In the genomic region with DNA sequence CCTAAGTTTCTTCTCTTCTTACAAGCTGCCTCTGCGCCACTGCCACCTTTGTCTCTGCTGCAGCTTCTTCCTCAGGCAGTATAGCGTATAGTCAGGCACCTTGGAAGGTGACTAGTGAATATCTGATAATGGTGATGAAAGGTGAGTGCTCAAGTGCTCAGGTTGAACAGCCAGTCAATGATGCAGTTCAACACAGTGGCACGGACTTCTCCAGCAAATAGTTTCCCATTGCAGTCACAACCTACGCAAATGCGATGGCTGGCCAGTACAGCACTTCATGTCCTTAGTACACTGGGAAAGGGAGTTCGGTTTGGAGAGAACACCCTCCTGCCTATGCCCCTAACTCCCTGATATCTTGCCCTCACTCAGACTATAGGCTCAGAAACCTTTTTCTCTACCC, we compare ENCODE assay signal across 13 mouse cellular contexts. TPM values are rescaled to one million over a fixed set of nuclear protein-coding genes. Genes with fewer than 3 reads are reported as not detected.
DNase-seq lines count a peak whose midpoint lies in the region; ATAC-seq lines count a peak whose summit lies in the region.
"Had no signal": no experiment of that assay in that cellular context is flagged by ENCODE, and none has a peak within 500 bp of the region (broad histone marks: within the 10 kb centered on the region; RNA-seq: fewer than 3 reads in every experiment).

No protein-coding gene starts in this region.

- DNase-seq in heart, adult 11 months, result peak; percentile 85
- no peak for DNase-seq in heart, embryonic 10.5 days (ENCODE audit: low spot score)
- DNase-seq in embryonic facial prominence, embryonic 10.5 days (ENCODE audit: low spot score), result no peak
- no peak for DNase-seq in midbrain, embryonic 10.5 days (ENCODE audit: low spot score)
- no peak for DNase-seq in layer of hippocampus, adult 9-10 months (ENCODE audit: low spot score)
- DNase-seq in layer of hippocampus, adult 18-20 months (ENCODE audit: low spot score in 2 of 2), result no peak
- DNase-seq in adrenal gland, postnatal 36 days, result no peak
- DNase-seq: right cerebral cortex, postnatal 4 days had no signal

- H3K27me3 ChIP-seq in heart, embryonic 10.5 days (ENCODE audit: insufficient read depth, poor library complexity, severe bottlenecking), result peaks cover 22% of the 10 kb centered on the region
- peaks cover 58% of the 10 kb centered on the region for H3K27me3 ChIP-seq in embryonic facial prominence, embryonic 10.5 days (replicated peaks; ENCODE audit: low read depth, poor library complexity, severe bottlenecking)
- peaks cover 36% of the 10 kb centered on the region; the same call in 1 of the 2 replicates for H3K27me3 ChIP-seq in hindbrain, embryonic 13.5 days
- H3K27me3 ChIP-seq in midbrain, embryonic 10.5 days (ENCODE audit: low read depth, poor library complexity, severe bottlenecking), result peaks cover 86% of the 10 kb centered on the region

- H3K4me2 ChIP-seq in hindbrain, embryonic 13.5 days, result peak overlapping the region; percentile 61

- ATAC-seq in hindbrain, embryonic 13.5 days (ENCODE audit: low FRiP score), result no peak

- no peak overlapping the region; the same call in 1 of the 2 replicates for H3K4me3 ChIP-seq in heart, embryonic 10.5 days
- H3K4me3 ChIP-seq in embryonic facial prominence, embryonic 10.5 days, result peak overlapping the region; percentile 66; the same call in 1 of the 2 replicates
- peak overlapping the region; percentile 55; the same call in 1 of the 2 replicates for H3K4me3 ChIP-seq in hindbrain, embryonic 13.5 days
- H3K4me3 ChIP-seq in midbrain, embryonic 10.5 days, result peak overlapping the region; percentile 63; the same call in 1 of the 2 replicates

- H3K9me3 ChIP-seq in heart, embryonic 10.5 days, result no peaks in the 10 kb centered on the region
- no peaks in the 10 kb centered on the region for H3K9me3 ChIP-seq in embryonic facial prominence, embryonic 10.5 days
- no peaks in the 10 kb centered on the region for H3K9me3 ChIP-seq in hindbrain, embryonic 13.5 days
- no peaks in the 10 kb centered on the region for H3K9me3 ChIP-seq in midbrain, embryonic 10.5 days (replicated peaks)

- H3K36me3 ChIP-seq in heart, embryonic 10.5 days, result no peaks in the 10 kb centered on the region
- no peaks in the 10 kb centered on the region for H3K36me3 ChIP-seq in embryonic facial prominence, embryonic 10.5 days (replicated peaks)
- H3K36me3 ChIP-seq in hindbrain, embryonic 13.5 days, result no peaks in the 10 kb centered on the region
- H3K36me3 ChIP-seq in midbrain, embryonic 10.5 days, result no peaks in the 10 kb centered on the region

- H3K27ac ChIP-seq in heart, embryonic 10.5 days, result no peak overlapping the region
- H3K27ac ChIP-seq in embryonic facial prominence, embryonic 10.5 days (replicated peaks), result no peak overlapping the region
- H3K27ac ChIP-seq in hindbrain, embryonic 13.5 days, result no peak overlapping the region
- no peak overlapping the region for H3K27ac ChIP-seq in midbrain, embryonic 10.5 days (replicated peaks)

- WGBS in heart, embryonic 10.5 days, result 49% methylated on average over 6 of the region's 6 CpGs
- 46% methylated on average over 6 of the region's 6 CpGs for WGBS in embryonic facial prominence, embryonic 10.5 days
- WGBS in hindbrain, embryonic 13.5 days, result 48% methylated on average over 6 of the region's 6 CpGs
- 48% methylated on average over 6 of the region's 6 CpGs for WGBS in midbrain, embryonic 10.5 days

- no peak overlapping the region for H3K9ac ChIP-seq in hindbrain, embryonic 13.5 days

- H3K4me1 ChIP-seq in heart, embryonic 10.5 days, result no peaks in the 10 kb centered on the region
- H3K4me1 ChIP-seq in embryonic facial prominence, embryonic 10.5 days, result no peaks in the 10 kb centered on the region
- H3K4me1 ChIP-seq in hindbrain, embryonic 13.5 days (replicated peaks), result peaks cover 6% of the 10 kb centered on the region
- peaks cover 10% of the 10 kb centered on the region for H3K4me1 ChIP-seq in midbrain, embryonic 10.5 days

RNA-seq across cellular contexts. Expression of a gene that starts 1.1 kb away (rescaled TPM):
- polyA plus RNA-seq in heart, embryonic 10.5 days (2016; fragmentation: Nextera tagmentation; extraction: Ambion mirVana), result 9.8 and 11.6 TPM in 2 replicates
- polyA plus RNA-seq in embryonic facial prominence, embryonic 10.5 days (2016; fragmentation: Nextera tagmentation; extraction: Ambion mirVana), result 9.5 and 10.4 TPM in 2 replicates
- polyA plus RNA-seq in hindbrain, embryonic 13.5 days (2015; fragmentation: Nextera tagmentation; extraction: Ambion mirVana), result 6.8 and 6.9 TPM in 2 replicates
- polyA plus RNA-seq in midbrain, embryonic 10.5 days (2016; fragmentation: Nextera tagmentation; extraction: Ambion mirVana), result 5.2 and 7.0 TPM in 2 replicates
- 10 to 100 TPM; 22.3 to 24.3 TPM for total RNA-seq in layer of hippocampus, adult 18-20 months (2021)
- 10 to 100 TPM; 14.3 to 17.2 TPM for total RNA-seq in adrenal gland, postnatal 36 days (2021)
- polyA plus RNA-seq: erythroblast, embryonic 14.5 days had no signal

RNA-seq across cellular contexts. Expression of a gene that starts 41.6 kb away (rescaled TPM):
- polyA plus RNA-seq in heart, embryonic 10.5 days (2016; fragmentation: Nextera tagmentation; extraction: Ambion mirVana), result not detected in 2 replicates
- polyA plus RNA-seq in embryonic facial prominence, embryonic 10.5 days (2016; fragmentation: Nextera tagmentation; extraction: Ambion mirVana), result not detected in 2 replicates
- polyA plus RNA-seq in hindbrain, embryonic 13.5 days (2015; fragmentation: Nextera tagmentation; extraction: Ambion mirVana), result not detected in 2 replicates
- polyA plus RNA-seq in midbrain, embryonic 10.5 days (2016; fragmentation: Nextera tagmentation; extraction: Ambion mirVana), result not detected in 2 replicates
- total RNA-seq in layer of hippocampus, adult 18-20 months (2021), result not detected
- 1 to 10 TPM in 1 of 2 experiments, not detected in 1; 1.2 TPM for total RNA-seq in adrenal gland, postnatal 36 days (2021)
- total RNA-seq: adrenal gland, adult 2 months; left cerebral cortex, postnatal 14 days had no signal
- polyA plus RNA-seq: adrenal gland, adult 2 months; C2C12; erythroblast, embryonic 14.5 days had no signal
